Mouse (Mus musculus): ENCODE measurements around the gene Nrcam.

Nrcam gene

DNA sequence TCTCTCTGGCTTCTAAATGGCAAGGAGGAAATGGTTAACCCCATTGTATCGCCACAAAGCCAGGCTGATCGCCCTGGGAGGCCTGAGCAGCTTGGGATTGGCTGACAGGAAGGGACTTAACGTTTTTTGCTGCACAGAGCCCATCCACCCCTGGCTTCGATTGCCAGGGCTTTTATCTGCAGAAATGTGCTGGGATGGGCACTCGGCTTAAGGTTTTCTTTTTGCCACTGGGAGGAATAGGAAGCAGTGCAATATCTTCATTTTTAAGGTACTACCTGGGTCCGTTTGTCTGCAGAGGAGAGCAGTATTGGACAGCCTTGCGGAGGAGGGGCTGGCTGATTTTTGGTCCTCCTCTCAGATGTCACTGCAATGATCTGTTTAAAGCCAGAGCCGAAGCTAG is 110.2 kb downstream of the Nrcam start:
- peak; percentile 68 for DNase-seq

DNA sequence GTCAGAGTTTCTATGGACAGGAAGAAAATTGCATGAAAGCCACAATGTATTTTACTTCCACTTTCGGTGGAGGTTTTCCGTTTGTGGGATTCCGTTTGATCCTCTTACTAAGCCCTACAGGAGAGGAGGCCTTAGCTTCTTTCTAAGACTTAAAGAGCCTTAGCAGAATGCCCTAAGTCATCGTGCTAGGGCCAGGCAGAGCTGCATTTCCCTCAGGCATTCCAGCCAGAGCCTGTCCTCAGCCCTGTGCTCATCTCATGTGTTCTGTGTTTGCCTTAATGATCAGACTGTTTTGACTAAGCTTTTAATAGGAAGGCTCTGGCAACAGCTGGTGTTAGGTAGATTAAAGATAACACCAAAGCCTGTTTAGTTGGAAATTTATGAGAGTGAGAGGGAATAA is 111.5 kb downstream of the Nrcam start:
- no peak for DNase-seq

DNA sequence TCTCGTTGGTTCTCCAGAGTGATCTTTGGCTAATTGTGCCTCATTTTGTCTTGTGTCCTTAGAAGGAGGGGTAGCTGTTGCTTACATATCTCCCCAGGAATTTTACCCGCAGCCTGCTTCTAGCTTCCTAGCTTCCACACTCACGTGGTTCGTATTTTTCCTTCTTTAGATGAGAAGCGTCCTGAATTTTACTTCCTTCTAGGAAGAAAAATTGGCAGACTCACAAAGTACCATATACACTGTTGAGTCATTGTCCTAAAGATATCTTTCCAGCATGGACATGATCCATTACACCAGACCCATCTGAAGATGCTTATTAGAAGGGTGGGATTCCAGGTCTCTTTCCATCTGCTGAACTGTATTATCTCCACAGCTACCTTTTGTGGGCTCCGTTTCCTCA is 122.2 kb downstream of the Nrcam start:
- no peak for DNase-seq

DNA sequence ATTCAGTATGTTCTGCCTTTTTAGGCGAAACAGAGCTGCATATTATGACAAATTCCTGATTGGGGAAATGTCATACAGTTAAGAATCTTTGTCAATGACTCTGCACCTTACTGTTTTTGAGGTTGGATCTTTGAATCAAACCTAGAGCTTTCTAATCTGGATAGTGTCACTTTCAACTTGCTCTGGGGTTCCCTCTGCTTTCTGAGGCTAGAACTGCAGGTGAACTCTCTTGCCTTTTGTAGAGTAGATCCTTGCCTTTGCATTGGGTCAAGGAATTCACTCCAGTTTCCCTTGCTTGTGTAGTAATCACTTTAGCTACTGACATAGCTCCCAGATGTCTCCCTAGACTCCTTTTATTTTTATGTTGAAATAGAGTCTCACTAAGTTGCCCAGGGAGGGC is 123.1 kb downstream of the Nrcam start:
- no peak for DNase-seq

DNA sequence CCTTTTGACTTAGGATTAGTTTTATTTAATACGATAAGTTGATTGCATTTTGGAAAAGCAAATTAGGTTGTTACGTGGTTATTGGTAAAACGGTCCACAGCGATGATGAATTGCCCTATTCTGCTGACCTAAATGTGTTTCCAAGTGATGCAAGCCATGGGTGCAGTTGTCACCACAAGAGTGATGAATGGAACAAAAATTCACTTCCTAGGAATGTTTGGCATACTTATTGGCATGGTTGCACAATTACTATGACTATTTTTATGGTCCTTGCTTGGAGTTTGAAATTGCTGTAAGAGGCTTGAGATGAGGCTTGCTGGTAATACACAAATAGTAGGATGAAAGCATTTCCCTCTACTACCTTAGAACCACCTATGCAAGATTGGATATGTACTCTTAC is 125.1 kb downstream of the Nrcam start:
- no peak for DNase-seq

DNA sequence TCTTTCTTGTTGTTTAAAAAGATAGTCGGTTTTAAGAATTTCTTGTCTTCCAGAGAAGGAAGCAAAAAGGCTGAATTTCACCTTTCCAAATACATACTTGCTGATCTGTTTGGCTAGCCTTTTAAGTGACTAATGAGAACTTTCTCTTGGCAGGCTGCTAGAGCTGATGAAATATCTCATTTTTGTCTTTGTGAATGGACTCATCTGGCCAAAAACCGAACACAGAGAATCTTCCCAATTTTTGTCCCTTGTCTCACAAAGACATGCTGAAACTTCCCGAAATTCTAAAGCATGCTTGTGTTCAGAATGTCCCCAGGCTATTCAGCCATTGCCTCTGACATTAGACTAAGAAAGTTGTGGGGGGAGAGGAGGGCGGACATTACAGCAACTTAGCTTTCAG is 129.3 kb downstream of the Nrcam start:
- DNase-seq = no peak

DNA sequence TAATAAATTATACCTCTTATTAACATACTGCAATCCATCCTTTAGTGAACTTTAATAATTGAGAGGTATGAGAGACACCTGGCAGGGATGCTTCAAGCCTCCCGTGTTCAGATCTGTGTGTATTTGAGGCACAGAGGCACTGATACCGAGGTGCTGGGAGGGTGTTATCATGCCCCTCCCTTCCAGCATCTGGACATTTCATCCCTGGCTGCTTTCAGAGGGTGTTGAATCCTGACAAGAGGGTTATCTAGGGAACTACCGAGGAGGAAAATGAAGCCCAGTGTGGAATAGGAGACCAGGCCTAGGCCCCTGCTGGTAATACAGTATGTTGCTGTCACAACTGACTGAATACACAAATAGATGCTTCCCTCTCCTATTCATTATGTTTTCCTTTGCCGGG is 133.8 kb downstream of the Nrcam start:
- DNase-seq = no peak

DNA sequence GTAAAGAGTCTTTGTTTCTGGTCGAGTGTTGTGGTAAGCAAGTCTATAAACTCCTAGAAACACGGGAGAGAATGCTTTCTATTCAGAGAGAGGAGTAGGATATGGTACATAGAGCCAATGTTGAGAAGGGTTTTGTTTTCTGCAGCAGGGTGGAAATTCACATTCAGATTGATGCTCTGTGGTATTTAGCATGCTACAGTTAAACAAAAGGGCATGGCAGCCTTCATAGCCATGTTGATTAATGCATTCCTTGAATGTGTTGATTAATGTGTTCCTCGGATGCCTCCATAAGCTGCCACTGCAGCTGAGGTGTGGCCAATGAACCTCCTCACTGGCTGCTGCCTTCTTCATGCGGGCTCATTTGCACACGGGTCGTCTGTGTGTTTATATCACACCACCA is 134.3 kb downstream of the Nrcam start:
- peak; percentile 22 for DNase-seq

DNA sequence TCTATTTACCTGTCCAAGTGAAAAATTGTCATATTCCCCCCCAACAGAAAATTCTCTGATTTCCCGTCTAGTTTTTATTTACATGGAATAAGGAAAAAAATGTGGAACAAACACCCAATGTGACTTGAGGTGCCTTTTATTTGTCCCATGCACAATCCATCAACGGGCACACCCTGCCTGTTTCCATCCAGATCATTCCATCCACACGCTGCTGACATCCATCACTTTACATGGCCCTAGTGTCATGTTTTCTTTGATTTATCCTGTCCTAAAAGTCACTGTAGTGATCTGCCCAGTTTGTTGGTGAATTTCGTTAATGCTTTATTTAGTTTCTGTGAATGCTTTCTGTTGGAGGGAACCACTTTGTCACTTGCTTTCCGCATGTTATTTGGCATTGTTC is 142.4 kb downstream of the Nrcam start:
- no peak for DNase-seq

DNA sequence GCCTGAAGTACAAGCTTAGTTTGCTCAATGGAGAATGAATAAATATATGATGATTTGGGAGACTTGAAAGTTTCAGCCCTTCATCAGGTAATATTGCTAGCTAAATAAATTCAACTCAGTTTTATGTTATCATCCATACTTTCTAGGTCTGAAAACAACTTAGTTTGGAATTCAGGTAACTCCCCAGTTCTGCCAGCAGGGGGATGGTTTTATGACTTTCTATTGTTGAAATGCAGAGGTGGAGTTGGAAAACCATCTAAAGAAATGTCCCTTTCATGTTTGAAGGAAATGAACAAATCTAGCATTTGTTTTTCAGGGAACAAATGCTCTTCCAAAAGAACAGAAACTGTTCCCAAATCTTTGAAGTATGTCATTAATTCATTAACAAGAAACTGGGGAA is 146.7 kb downstream of the Nrcam start:
- DNase-seq = no peak

DNA sequence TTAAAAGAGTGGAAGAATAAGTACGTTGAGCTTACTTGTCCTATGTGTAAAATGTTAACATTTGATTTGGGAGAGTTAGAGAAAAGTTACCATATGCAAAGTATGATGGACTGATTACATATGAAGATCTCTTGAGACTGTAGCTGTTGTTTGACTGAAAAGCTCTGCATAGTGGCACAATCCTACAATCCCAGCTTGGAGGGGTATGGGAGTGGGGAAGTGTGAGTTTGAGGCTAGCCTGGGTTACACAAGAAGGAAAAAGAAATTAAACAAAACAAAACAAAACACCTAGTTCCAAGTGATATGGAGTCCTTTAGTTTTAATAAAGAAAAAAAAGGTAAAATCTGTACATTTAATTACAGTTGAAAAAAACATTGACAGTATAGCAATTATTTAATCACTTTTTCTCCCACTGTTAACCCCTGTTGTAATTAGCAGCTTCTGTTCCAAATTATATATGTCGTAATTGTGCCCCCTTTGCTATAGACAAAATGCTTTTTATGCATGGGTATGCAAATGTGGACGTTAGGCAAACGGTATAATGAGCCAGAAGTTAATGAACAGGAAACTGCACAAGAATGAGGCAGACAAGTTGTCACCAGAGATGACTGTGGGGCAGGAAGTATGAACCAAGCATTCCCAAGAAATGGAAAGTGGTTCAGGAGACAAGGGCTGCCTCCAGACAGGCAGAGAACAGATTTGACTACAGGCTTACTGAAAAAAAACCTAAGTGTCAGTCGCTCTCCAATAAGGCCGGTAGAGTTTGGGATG is 150.8 kb downstream of the Nrcam start:
- no peak for DNase-seq

DNA sequence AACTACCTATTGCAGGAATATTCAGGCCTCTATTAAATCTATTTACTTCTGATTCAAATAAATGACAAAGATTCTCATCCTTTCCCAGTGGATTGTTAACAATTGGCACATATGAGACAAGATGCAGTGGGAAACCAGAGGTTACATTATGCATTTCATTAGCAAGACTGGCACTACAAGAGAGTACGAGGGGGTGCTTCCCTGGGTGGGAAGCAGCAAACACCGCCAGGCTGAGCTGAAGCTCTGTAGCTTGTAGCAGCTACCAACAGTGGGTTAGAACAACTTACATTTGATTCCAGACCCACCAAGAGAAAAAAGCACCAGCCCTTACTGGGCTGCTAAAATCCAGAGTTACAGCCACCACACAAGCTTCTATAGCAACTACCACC is 151.3 kb downstream of the Nrcam start:
- DNase-seq = no peak

DNA sequence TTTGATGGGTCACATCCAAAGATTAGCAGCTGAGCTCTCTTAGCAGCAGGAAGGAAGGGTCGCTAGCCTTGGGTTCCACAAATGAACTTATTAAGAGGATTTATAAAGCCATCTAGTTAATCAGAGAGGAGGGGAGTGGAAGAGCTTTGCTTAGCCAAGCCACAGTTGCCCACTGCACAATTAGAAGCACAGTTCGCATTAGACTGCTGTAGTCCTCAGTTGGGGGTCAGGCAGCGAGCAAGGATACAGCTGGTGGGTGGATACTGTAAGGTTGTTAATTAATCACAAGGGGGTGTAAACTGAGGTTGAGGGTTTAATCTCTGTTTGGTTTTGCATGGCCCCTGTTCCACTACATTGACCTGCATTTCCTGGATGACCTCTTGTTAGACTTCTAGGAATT is 152.7 kb downstream of the Nrcam start:
- DNase-seq = no peak

DNA sequence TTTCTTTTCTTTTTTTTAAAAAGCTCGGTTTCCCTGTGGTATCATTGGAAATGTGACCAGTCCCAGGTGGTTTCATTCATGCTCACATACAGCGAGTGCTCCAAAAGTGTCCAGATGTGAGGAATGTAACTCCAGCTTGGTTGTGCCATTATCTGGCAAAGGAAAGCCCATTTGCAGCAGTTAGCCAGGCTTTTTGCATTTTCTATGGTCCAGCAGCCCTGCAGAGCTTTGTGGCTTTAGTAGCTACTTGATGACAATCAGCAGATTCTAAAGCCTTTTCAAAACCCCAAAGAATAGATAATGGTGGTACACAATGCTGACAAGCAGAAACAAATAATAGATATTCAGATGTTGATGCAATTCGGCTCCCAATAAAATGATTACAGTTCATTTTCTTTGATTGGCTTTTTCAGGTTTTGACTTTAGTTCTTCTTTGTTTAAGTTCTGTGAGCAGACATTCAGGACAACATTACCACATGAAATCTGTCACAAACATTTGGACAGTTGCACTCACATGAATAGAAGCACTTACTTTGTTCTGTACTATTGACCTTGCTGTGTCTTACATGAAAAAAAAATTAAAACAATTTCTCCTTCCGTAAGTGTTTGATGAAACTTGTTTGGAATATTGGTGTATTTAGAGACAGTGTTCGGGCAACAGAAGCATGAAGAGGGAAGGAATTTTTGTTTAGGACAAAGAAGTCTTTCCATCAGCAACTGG is 164.2 kb downstream of the Nrcam start:
- peak; percentile 16 for DNase-seq

DNA sequence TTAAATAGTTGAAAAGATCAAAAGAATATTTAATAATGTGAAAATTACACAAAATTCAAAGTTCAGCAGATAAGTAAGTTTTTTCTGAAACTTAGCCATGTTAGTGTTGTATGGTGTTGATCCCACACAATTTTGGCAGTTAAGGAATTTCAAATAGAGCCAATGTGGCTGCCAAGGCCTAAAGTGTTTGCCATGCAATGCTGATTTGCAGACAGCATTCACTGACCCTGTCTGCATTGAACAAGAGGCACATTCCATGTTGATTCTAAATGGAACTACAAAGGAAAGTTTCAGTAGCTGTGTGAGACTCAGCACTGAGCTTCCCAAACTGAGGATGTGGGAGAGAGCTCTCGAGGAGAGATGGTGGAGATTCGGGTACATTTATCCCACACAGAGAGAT is 169.1 kb downstream of the Nrcam start:
- no peak for DNase-seq

DNA sequence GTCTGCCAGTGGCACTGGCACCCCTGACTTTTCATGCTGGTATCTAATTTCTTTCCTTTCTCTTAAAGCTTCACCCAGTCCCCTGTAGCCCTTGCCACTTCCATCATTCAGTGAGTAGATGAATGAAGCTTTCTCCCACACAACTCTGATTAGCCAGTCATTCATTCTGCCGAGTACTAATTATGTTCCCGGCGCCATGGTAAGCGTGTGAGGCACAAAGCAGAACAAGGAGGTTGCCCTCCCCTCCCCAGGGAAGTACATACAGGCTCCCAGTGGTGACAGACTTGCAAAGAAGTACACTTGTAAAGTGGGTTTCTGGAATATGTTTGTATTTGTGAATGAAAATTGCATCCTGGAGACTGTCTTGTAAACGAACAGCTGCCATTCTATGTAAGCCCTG is 170.2 kb downstream of the Nrcam start:
- DNase-seq = peak; percentile 18

DNA sequence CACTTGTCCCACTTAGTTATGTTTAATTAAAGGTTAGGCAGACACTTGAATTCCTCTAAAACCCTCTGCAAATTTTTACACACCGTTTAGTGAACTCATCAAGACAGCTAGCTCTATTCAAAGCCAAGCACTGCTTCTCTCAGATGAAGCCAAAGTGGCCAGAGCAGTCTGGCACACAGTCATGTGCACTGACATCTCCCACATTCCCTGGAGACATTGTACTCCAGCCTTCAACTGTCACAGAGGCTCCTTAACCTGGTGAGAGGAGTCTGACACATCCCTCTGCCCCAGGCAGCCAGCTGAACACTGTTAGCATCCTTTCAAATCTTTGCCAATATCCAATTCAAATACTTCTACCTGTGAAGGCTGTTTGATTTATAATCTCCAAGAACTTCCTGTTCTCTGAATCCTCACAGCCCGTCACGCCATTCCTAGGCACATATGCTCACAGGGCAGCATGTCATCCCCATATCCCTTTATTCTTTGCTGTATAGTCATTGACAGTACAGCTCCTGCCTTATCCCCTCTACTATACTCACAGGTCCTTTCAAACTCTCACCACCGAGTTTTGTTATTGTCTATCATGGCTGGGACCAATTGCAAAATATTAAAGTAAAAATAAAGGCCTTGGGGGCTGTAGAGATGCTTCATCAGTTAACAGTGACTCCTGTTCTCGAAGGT is 173.3 kb downstream of the Nrcam start:
- no peak for DNase-seq

DNA sequence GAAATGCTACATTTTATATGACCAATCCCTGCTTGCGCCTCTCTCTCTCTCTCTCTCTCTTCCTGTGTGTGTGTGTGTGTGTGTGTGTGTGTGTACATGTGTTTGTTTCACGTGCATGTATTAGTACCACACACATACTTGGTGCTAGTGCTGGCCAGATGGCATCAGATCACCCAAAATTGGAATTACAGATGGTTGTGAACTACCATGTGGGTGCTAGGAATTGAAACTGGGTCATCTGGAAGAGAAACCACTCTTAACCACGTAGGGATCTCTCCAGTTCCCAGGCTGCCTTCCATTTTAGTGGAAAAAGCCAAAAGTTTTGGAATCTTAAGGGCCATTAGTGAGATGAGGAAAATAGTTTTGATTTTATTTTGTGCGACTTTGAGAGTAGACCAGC is 175.1 kb downstream of the Nrcam start:
- DNase-seq = no peak

DNA sequence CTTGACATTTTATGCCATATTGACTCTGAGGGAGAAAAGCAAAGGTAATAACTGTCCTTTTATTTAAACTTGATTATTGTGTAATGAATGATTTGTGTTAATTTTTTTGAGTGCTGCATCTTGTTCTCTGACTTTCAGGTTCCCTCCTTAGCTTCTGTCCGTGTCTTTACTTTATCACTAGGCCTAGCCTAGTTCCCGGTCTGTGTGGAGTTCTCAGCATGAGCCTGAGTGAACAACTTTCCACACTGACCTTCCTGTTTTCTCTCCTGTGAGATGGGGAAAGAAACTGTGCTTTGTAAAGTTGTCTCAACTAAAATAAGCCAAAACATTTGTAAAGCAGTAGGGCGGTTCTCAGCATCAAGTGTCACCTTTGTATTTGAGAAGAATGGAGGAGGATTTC is 179.9 kb downstream of the Nrcam start:
- DNase-seq = no peak

DNA sequence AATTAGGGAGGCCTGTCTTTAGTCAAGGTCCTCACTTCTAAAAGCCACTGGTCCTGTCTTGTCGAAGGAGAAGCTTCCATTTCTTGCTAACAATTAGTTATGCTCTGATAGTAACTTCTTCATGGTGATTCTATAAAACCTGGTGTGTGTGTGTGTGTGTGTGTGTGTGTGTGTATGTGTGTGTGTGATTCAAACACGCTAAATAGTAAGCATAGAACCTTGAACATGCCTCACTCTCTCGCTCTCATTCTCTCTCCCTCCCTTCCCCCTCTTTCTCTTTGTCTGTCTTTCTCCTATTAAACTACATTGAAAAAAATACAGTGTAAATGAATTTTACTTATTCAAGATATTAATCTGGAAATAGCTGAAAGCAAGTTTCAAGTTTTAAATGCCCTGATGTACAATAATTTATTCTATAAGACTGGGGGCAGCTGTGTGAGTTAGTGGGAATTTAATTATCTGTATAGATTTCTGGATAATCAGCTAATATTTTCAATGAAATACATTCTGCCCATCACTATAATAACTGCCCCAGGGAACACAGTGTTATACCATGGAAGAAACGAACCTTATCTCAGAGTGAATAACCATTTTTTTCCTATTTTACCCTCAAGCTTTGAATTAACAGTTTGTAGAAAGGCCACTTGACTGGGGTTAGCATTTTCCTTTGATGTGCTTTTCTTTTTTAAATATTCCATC is 180.9 kb downstream of the Nrcam start:
- no peak for DNase-seq

DNA sequence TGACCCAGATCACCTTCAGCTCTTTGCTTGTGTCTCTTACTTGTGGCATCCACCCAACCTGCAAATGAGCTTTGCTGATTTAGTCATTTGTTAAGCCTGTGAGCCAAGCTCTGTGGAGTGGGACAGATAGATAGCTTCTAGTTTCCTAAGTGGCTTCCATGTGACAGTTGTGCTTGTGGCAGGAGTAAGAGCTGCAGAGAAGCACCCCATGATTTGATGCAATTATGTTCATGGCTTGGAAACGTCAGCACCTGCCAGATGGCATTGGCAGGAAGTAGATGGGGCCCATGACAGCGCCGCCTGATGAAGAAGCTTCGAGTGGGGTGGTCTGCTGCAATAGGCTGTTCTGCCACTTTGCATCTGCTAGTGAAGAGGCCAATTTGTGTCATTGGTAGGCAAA is 186.4 kb downstream of the Nrcam start:
- DNase-seq = no peak

DNA sequence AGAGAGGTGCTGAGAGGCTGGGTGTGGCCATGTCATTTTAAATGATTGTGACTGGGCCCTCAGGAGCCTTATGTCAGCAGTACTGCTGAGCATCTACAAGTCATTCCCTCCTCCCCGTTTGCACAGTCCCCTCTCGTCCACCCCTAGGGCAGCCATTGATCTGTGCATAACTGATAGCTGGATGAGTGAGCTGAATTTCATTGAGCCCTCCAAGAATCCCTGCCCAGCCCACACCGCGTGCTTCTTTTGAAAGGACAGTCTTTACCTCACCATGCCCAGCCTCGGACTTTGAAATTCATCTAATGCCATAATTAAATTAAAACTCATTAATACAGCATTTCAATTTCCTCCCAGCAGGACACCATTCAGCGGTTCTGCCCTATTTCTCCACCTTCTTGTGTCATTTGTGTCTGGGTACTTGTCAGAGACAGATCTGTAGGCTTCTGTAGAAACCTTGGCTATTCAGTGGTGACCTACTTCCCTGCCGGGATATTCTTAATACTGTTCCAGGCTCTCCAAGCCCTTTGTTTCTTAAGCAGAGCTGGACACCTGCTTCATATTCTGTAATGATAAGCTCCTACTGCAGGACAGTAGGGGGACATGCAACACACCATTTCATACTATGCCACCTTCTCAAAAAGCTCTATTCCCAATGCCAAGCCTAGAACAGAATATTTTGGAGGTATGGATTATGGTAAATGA is 190.9 kb downstream of the Nrcam start:
- no peak for DNase-seq

DNA sequence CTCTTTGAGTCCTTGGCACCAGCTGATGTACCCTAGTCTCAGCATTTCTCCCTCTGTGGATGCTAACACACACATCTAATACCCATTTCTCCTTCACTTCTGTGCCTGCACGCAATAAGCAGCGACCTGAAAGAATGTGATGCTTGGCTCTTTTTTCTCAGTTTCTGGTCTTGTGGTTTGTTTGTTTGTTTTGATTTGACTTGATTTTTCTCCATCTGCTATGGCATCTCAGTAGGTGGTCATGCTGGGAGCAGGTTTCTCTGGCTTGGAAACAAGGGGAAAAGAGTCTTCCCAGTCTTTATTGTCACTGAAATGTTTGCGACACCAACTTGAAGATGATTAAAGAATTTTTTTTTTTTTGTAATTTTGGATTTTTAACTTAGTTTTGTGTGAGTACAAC is 192.8 kb downstream of the Nrcam start:
- DNase-seq = no peak
